Mouse (Mus musculus): Measurements from ENCODE around the gene Gm4305.
"Not testable (repeated sequence)": the region's sequence is repeated elsewhere in the genome, so short reads cannot be mapped to it uniquely, and the experiment has no call there.

GRCm38 (mm10) chr10:100350793-100351192 lies at the start of gene Gm4305:
- TF ChIP-seq POLR2A (IDR thresholded peaks at IDR 0.05; ENCODE audit: low read depth, low read length); CTCF (conservative IDR thresholded peaks at IDR 0.05; ENCODE audit: insufficient read depth, insufficient read length, low read depth, low read length): not testable (repeated sequence)

Measured in kidney, adult 2 months (tissue).